Mouse (Mus musculus): ENCODE measurements around the gene Csad.

The Csad gene

DNA sequence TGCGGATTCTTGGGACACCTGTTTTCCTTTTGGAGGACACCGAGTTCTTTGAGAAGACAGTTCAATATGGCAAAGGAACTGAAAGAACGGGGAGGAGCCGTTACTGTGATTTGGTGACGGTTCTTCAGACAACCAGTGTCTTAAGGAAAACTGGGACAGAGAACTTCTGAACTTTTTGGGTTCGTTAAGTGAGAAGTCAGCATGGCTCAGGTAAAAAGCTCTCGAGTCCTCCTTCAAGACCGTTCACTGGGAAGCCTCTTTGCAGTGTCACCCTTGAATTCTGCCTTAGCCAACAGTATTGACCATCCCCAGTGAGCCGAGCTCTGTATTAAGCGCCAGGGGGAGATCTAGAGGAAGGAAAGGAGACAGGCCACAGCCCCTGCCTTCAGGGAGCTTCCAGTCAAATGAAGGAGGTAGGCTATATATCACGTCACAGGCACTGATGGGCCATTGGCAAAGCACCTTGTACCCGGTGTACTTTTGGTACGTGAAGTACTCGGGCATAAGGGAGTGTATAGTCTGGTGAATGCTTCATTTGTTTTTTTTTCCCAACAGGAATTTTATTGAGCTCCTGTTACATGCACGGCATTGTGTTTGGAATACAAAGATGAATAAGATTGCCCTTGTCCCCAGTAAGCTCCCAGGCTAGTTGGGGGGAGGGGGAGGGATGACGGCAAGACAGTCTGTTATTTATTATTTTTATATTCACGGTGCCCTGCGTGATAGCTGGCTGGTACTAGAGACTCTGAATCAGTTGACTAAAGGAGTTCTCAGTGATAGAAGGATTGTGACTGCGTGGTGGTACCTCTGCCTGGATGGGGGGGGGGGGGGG is at the start of gene Csad:
Gene Csad (minus strand): TSS at position 51 of the 832 bp plus-strand sequence.
- no peak for ATAC-seq (ENCODE audit: low TSS enrichment)

DNA sequence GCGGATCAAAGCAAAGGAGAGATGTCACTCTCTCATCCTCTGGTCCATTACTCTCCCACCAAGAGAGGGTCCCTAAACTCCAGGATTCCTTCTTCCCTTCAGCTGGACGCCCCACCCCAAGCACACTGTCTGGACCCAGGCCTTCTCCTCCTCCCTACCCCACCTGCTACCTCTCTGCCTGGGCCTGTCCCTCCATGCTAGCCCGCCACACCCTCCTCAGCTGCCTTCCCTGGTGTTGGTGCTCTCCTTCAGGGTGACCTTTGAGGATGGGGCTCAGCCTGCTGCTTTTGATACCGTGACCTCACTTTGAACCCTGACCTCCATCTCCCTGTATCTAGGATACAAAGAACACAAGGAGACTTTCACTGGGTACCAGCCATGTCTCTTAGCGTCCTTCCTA is 46.0 kb upstream of the Csad start:
- ATAC-seq (ENCODE audit: low TSS enrichment): no peak

DNA sequence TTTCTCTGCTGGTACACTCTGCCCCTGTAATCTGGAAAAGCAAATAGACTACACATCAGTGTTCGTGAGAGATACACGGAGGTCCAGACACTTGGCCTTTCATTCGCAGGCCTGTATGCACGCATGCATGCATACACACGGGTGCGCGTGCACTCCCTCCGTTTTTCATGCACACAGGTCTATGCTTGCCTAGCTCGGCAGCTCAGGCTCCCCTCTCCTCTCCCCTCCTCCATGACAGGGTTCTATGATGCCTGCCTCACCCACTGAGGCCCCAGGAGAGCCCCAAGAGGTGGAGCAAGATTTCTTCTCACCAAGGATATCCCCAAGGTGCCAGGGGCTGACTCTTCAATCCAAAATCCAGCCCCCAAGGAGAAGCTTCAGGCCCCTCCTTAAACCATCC is 45.4 kb upstream of the Csad start:
- ATAC-seq (ENCODE audit: low TSS enrichment): no peak

DNA sequence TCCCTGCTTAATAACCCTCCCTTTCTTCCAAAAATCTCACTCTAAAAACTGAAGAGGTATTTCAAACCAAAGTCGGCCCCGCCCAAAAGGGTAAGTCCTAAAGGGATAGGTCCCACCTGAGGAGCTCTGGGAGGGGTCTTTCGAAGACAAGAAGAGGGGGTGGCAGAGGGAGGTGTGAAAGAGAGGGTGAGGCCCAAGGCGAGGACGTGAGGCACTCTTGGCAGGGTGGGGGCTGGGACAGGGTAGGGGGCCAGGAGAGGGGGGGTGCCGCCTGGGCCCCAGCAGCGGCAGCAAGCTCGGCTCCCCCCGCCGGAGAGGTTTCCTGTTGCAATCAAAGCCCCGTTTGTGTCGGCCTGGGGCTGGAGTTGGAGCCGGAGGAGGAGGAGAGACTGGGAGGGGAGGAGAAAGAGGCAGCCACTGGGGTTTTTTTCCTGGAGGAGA is 44.7 kb upstream of the Csad start:
- no peak for ATAC-seq (ENCODE audit: low TSS enrichment)

DNA sequence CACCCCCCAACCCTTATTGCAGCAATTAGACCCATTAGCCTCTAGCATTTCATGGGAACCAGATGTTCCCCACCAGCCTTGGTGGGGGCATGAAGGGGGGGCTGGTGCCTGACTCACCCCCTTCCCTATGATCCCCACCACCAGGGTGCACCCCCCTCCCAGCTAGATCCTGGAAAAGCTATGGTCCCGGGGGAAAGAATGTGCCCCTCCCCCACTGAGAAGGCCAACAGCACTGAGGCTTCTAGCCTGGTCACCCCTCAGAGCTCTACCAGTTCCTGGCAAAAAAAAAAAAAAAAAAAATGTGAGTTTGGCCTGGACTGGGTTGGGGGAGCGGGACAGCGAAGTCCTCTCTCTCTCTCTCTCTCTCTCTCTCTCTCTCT is 44.3 kb upstream of the Csad start:
- ATAC-seq (ENCODE audit: low TSS enrichment): no peak

DNA sequence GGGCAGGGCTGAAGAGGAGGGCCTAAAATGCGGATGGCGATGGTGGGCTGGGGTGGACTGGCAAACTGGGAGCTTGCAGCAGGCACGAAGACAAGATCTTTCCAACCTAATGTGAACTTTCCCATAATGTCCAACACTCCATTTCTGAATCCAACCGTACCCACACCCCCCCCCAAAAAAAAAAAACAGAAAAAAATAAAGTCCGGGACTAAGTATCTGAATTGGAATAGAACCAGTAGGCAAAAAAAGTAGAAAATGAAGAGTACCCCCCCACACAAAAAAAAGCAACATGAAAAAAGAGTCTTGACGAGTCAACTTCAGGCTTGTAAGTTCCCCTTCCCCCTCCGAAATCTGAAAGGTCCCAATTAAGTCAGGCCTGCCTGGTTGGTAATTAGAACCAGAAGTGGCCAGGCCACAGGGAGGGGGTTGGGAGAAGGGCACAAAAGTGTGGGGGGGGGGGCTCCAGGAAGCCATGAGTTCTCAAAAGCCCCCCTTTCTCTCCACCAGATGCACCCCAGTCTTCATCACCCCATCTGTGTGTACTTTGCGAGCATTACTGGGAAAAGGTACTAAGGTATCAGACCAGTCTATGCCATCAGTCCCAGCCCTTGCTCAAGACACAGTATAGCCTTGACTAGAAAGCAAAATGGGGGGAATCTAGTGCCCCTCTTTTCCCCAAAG is 43.7 kb upstream of the Csad start:
- ATAC-seq (ENCODE audit: low TSS enrichment): no peak

DNA sequence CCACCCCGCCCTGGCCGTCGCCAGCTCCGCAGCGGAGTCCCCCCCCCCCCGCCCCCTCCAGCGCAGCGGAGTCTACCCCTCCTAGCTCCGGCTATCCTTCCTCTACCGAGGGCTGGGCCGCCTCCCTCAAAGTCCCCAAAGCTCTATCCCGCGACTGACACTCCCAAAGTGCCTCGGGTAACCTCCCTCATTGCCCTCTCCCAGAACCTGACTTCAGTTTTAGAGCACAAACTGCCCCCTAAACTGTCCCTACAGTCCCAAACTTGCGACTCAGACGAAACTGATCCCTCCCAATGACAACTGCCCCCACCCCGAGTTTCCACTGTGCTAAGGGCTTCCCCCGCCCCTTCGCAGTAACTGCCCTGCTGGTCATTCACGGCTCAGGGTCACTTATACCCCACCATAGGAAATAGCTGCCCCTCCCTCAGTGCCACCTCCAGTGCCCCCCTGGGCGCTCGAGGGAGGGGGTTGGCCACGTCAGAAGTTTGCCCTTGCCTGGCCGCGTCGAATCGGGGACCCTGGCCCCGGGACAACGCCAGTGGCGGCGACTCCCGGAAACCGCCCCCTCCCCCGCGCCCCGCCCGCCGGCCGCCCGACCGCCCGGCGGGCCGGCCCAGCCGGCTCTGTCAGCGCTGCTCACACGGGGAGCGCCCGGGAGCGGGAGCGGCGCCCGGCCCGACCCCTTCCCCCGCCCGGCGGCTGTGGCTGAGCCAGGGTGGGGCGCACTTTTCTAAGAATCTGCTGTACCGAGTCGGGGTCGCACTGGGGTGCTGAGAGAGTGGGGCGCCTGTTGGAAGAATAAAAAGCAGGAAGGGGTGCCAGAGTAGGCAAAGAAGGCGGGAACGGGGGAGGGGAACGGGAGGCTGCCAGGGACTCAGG is 43.0 kb upstream of the Csad start:
- ATAC-seq (ENCODE audit: low TSS enrichment): no peak

DNA sequence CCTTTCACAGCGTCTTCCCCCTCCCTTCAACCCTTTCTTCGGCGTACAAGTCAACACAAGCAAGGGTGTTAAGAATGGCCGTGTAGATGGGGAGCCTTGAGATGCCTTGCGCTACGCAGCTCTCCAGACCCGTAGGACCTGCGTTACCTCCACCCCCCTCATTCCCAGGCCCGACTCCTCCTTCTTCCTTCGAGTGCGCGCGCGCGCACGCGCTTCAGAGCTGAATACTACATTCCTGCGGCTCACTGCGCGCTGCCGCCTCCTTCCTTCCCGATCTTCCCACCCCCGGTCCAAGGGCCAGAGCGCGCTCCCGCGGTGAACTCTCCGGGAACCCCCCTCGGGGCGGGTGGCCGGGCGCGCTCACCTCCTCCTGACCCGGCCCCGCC is 42.3 kb upstream of the Csad start:
- ATAC-seq (ENCODE audit: low TSS enrichment): peak; percentile 67

DNA sequence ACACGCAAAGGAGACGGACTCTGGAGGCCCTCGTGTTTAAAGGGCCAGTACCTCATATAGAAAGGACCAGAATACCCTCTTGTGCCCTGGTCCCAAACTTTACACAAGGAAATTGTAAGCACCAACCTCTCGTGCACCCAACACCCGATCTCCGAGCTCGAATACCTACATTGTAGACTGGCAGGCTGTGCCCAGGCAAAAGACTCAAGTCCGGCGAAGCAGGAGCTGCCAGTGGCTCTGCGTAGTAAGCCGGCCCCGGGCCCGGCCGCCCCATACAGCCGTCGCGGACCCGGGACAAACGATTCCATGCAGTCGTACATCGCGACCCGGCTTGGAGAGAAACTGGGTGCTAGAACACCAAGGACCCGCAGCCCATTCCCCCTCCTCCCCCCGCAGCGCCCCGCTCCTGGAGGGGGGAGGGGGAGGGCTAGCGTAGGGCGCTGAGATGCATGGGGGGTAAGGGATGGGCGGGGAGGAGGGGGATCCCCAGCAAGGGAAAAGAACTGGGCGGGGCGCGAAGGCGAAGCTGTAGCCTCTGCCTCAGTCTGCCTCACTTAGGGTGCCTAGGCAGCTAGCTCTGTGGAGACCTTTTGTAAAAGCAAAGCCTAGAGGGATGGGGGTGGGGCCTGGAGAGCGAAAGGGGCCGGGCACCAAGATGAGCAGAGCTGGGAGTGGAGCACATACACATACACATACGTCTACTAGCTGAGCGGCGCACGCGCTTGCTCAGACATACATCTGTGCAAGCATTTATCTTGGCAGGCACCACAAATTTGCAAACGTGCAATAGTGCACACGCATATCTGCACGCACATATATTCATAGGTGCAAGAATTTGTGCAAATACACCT is 41.6 kb upstream of the Csad start:
- ATAC-seq (ENCODE audit: low TSS enrichment): peak; percentile 77

DNA sequence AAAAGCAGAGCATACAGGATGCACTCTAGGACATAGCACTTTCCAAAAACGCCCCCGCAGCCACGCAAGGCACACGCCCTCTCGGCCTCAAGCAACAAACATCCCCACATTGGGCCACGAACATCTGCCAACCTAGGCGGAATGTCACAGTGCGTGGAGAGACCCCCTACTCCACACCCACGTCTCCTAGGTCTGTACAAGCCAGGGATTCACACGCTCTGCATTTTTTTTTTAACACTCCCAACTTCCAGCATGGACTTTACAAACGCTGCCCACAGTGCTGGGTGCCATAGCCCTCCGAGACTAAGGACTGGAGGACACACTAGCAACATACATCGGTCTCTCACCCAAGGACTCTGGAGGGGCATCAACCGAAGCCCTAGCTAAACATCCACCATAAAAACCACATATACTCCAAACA is 40.9 kb upstream of the Csad start:
- ATAC-seq (ENCODE audit: low TSS enrichment): no peak

DNA sequence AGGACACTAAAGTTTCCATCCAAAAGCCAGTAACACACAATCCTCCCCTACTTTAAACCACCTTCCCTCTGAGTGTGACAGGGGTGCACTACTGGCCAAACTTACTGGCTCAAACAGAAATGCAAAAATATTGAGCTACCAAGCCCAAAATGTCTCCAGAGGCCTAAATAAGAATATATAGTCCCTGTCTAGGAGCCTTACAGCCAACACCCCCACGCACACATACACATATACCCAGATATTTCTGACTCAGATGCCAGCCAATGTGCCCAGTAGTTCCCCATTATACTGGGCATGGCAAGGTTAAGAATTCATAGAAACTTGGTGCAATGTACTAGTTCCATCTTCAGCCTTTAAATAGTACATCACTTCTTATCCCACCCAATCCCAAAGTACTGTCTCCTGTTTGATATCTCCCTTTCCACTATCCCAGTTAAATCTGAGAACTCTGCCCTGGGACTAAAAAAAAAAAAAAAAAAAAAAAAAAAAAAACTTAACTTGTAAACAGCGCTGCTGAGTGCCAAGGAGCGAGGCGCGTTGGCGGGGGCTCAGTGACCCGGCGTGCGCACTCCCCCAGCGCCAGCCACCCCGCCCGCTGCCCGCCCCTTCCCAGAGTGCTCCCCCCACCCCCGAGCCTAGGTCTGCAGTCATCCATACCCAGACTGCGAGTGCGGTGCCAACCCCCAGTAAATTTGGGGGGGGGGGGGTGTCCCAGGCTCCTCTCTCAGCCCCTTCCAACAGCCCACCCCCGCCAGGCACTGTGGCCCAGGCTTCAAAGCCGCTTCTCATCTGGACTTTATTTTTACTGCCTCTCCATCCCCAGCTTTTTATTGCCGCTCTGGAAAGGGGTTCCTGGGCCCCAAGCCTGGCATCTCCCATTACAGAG is 40.0 kb upstream of the Csad start:
- ATAC-seq (ENCODE audit: low TSS enrichment): no peak

DNA sequence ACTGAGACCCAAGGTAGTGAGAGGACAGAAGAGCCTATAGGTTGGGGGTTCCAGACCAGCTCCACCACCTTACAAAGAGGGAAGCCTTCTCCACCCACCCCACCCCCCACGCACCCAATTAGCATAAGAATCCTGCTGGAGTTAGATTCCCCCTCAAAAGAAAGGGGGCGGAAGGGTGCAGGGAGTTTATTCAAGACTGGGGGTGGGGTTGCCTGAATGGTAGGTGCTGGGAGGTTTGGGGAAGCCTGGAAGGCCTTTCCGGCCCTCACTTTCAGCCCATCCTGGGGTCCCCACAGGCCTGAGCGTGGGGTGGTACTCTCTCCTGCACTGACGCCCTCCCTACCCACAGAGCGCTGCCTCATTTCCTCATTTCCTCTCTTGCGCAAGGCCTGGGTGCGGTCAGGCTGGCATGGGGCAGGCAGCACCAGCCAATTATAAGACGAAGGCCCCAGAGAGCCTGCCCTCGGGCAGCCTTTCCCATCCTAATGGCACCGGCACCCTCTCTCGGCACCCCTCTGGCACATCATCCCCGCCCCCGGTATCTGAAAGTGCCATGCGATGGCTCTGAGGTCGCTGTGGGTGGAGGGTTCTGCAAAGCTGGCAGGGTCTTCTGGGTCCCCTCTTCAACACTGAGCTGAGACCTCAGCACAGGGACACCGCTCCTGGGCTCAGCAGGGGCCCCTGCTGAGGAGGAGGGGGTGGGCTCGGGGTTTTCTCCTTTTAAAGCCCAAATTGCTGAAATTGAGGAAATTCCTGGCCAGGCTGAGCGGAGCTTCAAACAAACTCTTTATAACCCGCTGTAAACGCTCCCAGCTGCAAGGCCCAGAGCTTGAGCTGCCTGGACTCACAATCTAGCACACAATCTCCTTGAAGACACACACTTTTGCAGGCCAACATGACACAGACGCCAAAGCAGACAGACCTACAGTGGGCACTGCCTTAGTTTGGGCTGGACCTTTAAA is 39.0 kb upstream of the Csad start:
- ATAC-seq (ENCODE audit: low TSS enrichment): no peak

DNA sequence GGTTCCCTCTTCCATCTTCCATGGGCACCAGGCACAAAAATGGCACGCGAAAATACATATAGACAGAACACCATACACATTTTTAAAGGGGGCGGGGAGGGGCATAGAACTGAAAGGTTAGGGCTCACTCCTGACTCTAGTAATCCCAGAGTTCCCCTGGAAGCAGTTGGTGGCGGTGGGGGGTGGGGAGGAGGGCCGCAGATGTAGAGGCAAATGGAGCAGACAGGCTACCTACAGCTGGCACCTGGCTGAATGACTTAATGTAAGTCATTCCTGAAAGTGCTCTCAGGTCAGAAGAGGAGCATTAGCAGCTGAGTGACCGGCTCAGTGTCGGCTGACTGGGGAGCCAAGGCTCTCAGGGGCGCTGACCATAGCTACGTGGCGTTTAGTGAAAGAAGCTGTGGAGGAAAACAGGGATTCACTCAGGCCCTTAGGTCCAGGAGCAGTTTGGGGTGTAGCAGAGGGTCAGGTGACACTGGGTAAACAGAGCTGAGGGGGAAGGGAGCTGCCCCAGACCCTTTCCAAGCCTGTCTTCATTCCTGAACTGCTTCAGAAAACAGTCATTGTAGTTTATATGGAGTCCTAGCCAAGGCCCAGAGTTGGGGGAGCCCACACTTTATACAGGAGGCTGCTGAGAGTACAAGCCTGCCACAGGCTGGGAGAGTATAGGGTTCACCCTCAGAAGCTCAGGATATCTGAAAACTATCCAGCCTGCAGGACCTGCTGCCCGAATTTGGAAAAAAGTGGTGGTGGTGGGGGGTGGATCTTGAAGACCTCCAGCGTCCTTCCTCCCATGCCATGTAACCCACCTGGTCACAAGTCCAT is 38.1 kb upstream of the Csad start:
- ATAC-seq (ENCODE audit: low TSS enrichment): no peak

DNA sequence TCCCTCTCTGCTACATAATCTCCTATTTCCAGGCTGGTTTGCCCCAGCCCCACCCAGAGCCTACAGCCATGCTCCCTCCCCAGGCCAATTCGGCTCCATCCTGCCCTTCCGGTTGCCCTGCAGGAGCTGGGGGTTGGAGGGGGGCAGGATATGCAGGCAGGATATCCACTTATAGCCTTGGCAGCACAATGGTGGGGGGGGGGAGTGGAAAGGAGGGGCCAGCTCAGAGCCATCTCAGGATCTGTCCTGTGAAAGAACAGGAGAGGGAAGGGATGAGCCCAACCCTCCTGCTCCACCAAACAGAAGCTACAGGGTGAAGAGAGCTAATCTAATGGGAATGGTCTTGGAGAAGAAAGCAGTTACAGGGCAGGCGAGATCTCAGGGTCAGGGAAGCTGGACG is 36.1 kb upstream of the Csad start:
- no peak for ATAC-seq (ENCODE audit: low TSS enrichment)

DNA sequence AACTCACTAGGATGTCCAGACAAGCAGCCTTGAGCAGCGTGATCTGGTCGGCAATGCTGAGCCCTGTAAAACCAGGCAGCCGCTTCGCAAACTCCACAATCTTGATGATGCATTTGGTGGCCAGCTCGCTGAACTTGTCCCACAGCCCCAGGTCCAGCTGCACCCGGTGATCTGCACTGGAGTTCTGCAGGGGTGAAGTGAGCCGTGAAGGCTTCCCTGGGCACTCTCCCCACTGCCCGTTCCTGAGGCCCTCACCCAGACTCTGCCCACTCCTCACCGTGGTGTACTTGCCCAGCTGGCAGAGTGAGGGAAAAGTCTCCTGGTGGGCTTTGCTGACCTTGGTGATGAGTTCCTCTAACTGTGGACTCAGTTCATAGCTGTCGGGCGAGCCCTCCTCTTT is 35.3 kb upstream of the Csad start:
- ATAC-seq (ENCODE audit: low TSS enrichment): no peak

DNA sequence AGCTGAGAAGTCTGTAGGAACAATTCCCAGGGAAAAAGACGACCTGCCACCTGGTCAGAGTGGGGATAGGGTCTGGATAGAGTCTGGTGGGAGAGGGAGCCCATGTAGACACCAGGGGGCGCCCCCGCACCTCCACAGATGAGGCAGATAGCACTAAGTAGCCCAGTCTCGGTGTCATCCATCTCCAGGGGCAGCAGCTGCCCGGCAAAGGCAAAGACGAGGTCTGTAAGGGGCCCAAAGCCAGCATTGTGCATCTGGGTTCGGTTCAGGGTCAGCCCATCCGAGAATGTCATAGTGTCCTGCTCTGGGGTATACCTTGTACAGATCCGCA is 34.7 kb upstream of the Csad start:
- peak; percentile 72 for ATAC-seq (ENCODE audit: low TSS enrichment)

DNA sequence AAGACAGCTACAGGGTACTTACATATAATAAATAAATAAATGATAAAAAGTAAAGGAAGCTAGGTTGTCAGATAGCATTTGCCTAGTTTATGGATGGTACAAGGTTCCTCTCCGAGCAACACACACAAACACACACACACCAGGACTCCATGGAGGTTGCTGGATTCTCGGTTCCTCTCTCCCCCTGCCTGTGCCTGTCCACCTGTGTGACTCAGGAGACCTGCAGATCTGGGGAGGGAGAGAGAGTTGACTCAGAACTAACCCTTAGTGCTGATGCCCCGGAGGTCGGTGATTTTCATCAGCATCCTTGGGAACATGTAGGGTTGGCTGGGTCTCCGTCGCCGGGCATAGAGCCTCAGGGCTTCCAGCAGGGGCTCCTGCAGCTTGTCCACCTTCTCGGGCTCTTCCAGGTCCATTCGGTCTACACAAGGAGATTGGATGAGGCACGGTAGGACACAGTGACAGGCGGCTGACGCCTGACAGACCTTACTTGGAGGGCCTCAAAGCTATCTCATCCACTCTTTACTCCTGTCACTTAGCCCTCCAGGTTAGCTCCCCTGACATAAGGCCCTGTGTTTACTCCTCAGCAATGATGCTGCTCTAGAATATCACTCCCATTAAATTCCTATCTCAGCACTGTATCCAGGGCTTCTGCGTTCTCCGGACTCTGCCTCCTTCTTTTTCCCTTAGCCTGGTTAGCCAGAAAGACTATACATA is 34.2 kb upstream of the Csad start:
- ATAC-seq (ENCODE audit: low TSS enrichment): no peak

All from frontal cortex, adult (tissue).